Mouse (Mus musculus): ENCODE measurements around the gene Phf13.

- TF ChIP-seq CTCF (IDR thresholded peaks at IDR 0.05; ENCODE audit: low read depth, low read length) (no peak), POLR2A (IDR thresholded peaks at IDR 0.05; ENCODE audit: borderline replicate concordance, low read depth, low read length) (no peak)
These were observed 23.0 kb upstream of the Phf13 start for GRCm38 (mm10) chr4:152019073-152019472.

Data from bone marrow macrophage, adult 2 months (primary cell).